Mouse (Mus musculus) embryonic fibroblast, embryonic 13.5 days (primary cell): ENCODE data around the gene Gm19684.
"Not testable (repeated sequence)": the region's sequence is repeated elsewhere in the genome, so short reads cannot be mapped to it uniquely, and the experiment has no call there.

Experiments used
- CTCF ChIP-seq: IDR thresholded peaks from 2 replicates; pipeline ENCODE4 v1.5.1; 2011; ENCODE audit warnings: mild to moderate bottlenecking, control low read depth, low read length, moderate library complexity, borderline replicate concordance; ENCODE audit not compliant: insufficient read depth
- POLR2A ChIP-seq: IDR thresholded peaks from 2 replicates; pipeline ENCODE4 v1.6.1; 2011; ENCODE audit warnings: low read depth, mild to moderate bottlenecking, control low read depth, low read length, moderate library complexity

GRCm38 (mm10) chr17:36081901-36082300, 39.6 kb upstream of the Gm19684 start:
- not testable (repeated sequence) for TF ChIP-seq CTCF, POLR2A
